Mouse (Mus musculus): ENCODE measurements at regions not wholly inside any gene's neighbourhood (a gene's known extent, or its start where the extent isn't known, plus 50 kb on each side); places are given as distances from the start of the nearest gene placed in this dataset.

DNA sequence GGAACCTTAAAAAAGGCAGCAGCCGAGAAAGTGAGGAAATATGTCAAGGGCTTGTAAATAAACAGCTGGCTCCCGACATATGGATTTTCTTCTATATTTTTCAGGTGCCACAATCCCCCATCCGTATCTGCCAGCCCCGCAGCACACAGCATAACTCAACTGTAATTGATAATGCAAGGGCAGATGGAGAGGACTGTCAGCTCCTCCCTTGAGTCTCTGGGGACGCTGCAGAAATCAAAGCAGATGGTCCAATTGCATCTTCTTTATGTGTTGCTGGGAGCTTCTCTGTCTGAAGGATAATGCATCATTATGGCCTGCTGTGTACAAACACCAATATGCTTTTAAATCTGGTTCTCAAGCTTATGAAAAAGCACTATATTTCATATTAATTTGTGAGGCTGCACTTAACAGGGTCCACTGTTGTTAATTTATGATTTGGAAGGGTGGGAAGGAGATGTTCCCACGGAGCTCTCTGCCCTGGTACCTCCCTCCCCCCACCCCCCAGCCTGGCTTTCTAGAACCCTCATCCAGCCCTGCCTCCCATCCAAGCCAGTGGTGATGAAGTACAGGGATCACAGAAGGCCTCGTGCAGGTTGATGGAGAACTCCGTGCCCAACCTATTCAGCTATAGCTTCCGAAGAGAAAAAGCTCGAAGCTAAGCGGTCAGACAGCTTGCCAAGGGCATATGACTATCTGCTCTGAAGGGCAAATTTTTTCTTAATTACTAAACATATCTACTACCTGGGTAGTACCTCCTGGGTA, 603.7 kb downstream of the Tox3 start:
- DNase-seq: no peak

DNA sequence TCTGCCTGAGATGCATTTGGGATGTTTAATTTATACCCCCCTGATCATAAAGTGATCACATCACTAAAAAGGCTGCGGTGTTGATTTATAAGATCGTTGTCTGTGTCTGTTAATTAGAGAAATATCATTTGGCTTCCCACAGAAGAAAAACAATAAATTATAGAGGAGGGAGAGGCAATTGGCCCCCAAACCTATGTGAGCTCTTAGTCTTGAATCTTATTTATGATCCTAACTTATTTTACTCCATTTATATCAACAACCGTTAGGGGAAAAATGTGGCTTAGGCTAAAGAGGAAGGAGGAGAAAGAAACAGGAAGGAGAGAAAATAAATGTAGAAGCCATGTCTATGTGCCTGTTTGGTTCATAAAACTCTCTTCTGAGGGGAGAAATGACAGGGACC, 609.5 kb downstream of the Tox3 start:
- no peak for DNase-seq

DNA sequence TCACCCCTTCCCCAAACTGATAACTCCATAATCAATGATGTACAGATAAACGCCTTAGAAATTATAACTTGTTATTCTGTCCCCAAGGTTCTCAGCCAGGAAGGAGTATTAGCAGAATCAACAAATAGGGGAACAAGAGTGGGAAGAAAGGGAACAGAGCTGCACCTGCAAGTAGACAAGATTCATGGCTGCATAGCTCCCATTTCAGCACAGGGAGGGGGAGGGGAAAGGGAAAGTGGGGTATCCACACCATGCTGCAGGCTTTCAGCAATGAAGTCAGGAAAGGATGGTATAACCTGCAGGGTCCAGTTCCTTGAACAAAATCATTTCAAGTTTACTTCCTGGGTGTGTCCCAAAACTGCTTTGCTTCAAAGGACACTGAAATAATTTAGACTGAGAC, 610.5 kb downstream of the Tox3 start:
- DNase-seq: no peak

DNA sequence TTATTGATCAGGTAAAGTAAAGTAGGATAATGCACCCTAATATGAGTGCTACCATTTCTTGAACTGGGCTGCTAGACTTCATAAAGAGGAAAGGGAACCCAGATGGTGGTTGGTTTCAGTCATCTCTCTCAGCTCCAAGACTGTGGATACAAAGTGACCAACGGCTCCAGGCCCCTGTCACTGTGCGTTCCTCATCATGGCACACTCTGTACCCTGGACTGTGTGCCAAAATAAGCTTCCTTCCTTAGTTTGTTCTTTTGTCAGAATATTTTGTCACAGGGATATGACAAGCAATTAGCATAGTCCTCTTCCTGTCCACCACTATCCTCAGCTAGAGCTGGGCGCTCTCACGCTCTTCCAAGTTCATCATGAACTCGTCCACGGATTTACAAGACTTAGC, 620.9 kb downstream of the Tox3 start:
- DNase-seq: no peak

DNA sequence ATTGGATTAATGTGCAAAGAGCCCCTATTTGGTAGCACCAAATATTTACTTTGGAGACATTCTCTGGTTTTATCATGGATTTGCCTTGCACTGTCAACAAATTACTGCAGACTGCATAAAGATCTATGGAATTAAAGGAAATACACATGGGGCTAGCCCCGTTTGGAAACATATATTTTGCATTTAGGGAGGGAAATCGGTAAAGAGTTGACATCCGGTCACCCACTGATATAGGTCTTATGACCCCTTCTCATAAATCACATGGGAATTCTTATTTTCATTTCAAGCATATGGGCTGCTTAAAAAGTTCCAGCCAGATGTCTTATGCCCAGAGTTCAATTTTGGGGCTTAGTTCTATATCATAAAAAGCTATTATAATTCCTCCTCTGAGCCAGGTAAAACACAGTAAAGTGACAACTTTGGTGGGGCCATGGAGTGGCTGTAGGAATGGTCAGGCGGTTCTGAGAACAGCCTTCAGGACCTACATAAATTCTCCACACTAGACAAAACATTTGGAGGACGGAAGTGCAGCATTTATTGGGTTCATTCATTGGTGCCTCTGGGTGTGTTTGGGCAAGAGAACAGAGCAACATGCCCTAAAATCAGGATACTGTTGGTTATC, 626.3 kb downstream of the Tox3 start:
- DNase-seq: no peak

DNA sequence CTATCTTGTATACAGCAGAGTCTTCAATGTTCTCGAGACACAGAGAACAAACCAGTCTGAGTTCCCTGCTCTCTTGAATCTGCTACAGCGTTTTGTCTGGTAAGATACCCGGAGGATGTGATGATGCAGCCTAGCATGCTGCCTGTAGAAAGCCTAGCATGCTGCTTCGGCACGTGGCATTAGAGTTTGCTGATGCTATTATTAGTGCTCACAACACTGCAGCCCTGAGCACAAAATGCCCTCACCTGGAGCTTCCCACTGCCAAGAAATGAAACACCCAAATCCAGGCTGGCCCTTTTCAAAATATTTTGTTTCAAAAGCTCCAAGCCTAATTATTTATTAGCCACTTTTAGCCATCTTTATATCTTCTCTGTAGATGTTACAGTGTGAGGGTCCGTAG, 634.3 kb downstream of the Tox3 start:
- DNase-seq: no peak

DNA sequence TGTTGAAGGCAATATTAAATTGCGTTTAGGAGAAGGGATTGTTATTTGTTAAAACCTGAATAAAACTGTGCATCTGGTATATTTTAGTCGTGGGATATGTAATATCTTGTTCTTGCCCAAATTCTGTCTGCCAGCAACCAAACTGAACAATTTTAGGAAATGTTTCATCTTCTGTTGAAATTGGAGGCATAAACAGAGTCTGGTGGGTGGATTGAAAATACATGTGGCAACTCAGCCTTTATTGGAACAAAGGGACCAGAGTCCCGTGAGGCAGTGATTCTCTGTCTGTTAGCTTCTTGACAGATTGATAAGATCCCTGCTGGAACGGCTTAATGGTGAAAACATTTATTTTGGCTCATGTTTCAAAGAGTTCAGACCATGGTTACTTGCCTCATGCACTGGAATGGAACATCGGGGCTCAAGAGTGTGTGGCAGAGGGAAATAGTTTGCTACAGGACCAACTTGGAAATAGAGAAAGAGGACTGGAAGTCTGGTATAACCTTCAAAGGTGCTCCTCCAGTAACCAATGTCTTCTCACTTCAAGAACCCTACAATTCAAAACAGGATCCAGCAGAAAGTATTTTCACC, 640.7 kb downstream of the Tox3 start:
- no peak for DNase-seq

DNA sequence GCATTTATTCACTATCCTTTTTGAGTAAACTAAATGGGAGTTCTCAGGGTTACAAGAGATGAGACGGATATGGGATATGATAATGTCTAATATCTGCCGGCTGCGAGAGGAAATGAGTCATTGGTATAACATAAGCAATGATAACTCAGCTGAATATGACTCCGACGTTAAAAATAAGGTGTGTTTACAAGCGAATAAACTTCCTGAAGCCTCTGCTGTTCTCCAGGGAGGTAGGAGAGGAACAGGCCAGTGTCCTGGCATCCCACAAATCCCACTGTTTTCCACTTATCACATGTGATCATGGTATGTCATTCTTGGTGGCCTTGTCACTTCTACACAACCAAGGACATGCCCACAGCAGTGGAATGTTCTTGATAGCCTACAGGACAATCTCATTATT, 641.7 kb upstream of the Sall1 start:
- DNase-seq: no peak

DNA sequence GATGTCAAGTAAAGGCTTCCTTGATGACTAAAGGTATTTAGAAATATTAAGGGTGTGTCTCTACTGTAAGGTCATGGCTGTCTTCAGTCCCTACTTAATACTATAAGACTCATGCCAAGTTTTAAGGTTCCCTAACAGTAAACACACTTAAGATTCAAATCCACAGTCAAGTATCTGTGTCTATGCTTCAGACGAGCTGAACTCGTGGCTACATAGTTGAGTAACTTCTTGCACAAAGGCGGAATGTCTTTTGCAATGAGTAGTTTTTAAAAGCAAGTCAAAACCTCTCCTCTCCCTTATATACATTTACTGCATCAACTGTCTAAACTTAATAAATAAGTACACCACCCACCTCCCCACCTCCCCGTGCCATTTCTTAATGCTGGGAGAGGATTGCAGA, 637.0 kb upstream of the Sall1 start:
- DNase-seq: no peak

DNA sequence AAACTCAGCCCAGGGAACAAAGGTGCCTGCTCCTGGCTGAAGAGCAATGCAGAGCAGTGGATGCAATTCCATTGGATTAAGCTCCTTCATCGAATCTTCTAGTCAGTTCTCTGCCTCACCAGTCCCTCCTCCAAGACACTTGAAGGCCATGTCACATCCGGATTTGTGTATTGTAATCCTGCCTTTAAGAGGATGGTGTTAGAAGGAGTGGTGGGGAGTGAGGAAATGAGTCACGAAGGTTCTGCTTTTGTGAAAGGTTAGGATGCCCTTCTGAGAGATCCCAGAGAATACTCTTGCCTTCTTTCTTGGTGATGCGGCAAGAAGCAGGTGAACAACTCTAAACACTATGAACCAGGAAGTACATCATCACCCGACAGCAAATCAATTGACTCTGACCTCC, 636.4 kb upstream of the Sall1 start:
- DNase-seq: no peak

DNA sequence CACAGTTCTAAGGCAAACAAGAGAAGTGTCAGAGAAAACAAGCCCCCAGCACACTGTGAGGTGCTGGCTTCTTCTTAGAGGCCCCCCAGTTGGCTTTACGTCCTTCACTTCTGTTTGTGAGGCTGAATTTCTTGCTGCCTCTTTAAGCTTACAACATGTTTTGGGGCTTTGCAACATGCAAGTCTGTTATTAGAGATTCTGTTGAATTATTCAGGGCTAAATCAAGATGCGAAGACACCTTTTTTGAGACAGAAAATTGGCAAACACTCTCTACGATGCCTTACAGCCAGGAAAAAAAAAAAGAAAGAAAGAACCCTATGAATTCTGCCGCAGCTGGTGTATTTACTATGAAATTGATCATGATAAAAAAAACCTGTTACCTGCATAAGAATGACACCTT, 635.6 kb upstream of the Sall1 start:
- DNase-seq: no peak

DNA sequence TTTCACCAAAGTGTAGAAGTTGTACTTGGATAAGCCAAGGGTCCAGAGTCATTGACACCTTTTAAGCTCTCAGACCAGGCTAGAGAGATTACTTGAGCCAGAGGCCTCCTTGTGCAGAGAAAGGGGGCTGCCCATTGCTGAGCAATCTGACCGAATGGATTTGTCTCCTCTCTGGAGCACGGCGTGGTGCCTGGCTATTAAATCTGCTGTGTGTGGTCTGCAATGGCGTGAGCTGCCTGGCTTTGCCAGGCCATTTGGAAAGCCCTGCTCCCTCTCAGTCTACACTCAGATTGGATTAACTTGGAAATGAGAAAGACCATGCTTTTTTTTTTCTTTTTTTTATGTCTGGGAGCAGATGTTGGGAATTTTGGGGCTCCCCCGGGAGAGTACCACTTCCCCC, 633.3 kb upstream of the Sall1 start:
- DNase-seq: no peak

DNA sequence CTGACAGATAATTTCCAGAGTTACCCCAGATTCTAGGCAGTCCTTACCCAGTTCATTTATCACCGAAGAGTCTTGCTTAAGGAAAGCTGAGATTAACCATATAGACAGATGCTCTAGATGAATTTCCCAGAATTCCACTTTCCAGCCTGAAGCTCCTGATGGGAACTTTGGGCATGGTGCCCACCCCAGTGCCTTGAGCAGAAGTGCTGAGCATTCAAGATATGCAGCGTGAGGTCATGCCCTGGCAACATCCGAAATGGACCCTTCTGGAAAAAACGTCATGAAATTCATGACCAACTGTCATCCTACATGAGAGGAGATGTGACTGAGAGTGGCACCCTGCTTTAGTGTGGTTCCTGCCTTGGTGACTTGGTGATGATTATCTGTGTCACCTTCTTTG, 629.9 kb upstream of the Sall1 start:
- DNase-seq: no peak

DNA sequence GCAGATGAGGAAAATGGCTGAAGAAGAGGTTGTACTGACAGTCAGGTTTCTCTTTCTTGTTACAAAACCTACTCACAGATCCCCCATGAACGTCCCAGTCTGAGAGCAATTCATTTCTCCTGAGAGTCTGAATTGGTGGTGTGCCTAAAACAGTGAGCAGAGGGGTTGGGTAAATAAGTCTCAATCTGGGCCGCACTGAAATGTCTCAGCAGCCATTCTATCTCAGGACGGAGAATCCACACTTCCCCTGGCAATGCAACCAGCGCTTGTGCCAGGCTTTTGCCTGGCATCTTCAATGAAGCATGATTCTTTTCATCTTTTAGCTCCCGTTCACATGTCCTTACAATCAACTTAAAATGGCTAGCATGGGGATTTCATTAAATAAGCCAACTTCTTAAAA, 628.7 kb upstream of the Sall1 start:
- DNase-seq: no peak

DNA sequence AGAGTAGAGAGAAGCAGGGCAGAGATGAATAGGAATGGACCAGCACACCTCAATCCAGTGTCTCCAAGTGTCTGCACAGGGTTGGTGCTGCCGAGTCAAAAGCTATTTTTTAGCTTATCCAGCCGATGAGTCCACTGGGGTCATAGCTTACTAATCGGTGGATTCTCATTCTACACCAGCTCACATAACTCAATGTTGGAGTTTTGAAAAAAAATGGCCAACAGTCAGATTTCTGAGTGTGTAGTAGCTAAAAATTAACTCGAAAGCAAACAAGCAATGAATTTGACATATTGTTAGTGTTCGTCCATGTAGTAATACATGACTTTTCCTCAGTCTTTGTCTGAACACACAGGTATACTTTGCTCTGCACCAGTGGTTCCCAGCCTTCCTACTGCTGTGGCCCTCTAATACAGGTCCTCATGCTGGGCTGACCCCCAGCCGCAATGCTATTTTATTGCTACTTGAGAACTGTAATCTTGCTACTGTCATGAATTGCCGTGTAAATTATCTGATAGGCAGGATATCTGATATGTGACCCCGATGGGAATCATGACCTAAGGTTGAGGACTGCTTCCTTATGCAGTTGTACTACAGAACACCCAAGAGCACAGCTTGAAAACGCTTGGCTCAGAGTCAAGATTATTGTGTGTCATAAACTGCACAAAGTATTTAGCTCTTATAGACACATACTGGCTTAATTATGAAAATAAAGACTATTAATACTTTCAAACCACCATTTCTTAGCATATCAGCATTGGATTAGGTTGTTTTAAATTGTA, 621.1 kb upstream of the Sall1 start:
- DNase-seq: no peak

DNA sequence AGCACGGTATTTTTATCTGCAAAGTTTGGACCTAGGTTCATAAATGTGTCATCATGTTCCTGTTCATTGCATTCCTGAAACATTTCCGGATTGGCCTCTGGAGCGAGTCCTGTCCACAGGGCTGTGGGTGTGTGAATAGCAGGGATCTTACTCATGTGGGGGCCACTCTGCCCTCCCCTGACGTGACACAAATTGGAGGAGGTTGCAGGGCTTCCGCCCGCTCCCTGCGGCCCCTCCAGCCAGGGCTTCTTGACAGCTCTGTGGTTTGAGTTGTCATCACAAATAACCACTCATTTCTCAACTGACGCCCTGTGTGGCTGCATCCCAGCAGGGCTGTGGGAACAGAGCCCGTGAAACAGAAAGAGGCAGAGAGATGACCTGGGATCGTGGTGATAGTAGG, 619.9 kb upstream of the Sall1 start:
- DNase-seq: no peak

DNA sequence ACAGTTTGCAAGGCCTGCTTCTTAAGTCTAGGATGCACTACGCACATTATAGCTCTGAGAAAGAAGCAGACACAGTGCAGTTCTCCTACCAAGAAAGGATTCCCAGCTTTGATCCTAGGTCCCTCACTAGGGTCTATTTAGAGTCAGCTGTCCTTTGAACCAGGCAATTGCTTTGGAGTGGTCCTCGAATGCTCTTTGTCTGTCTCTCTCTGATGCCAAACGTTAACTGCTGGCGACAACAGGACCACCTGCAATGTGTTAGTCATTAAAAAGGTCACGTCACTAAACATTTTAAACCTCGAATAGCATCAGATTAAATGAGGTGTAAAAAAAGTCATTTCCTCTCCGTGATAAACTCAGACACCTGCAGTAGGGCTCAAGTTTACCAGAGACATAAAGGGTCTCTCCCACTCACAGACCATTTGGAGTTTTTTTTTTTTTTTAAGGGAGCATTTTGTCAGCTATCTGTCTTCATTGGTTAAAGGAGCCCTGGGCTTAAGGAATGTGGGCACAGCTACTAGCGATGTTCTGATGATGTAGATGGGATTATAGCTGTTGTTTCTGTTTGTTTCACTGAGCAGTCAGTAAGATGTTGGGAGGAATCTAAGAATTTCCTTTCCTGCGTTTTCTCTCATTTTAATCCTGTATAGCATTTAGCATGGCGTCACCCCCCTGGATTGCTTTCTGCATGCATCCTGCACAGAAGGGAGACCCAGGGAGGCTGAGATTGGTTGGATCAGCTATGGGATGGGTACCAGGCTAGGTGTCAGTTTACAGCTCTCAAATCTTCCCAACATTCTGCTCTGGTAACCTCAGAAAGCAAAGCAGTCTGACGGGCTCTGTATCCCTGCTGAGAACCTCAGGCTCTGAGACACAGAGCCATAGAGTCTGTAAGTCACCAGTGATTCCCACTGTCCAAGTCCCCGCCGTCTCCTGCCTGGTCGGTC, 615.3 kb upstream of the Sall1 start:
- DNase-seq: no peak

DNA sequence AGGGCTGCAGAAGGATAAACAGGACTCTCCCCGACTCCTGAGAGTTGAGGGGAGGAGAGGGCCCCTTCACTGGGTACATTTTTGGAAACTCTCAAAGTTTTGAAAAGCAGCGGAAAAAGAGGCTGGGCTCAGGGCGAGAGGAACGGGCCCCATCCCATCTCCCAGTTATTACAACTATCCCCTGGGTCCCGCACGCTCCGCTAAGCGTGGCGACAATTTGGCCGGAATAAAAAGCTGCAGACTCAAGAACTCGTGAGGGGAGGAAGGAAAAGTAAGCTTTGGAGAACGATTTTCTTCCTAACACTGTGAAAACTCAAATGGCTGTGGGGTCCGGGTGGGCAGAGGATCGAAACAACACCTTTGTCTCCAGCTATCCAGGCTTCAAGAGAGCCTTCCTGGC, 611.4 kb upstream of the Sall1 start:
- DNase-seq: no peak

DNA sequence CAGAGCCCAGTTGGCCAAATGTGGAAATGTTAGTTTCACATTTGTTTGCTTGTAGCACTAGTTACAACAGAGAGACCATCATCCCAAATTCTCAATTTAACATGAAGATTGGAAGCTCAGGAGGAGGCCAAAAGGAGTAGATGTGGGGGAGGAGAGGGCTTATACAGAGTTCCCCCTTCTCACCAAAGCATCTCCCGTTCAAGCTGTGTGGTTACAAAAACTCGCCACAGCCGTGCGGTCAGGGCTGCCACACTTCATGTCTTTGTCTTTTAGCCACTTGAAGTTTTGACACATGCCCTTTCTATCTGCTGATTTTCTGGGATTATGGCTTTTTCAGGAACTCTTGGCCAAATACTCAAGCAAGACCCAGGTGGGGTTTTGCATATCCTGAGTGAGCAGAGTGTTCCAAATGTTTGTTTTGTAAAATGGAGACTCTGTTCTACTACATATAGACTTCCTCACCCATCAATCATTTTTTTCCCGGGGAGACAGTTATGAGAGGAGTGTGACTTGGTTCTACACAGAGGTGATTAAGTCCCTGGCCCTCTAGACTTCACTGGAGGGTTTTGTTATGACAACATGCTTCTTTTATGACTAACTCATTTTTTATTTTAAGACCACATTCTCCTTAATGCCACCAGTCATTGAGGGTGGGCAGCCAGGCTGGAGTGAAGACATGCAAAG, 605.4 kb upstream of the Sall1 start:
- no peak for DNase-seq

DNA sequence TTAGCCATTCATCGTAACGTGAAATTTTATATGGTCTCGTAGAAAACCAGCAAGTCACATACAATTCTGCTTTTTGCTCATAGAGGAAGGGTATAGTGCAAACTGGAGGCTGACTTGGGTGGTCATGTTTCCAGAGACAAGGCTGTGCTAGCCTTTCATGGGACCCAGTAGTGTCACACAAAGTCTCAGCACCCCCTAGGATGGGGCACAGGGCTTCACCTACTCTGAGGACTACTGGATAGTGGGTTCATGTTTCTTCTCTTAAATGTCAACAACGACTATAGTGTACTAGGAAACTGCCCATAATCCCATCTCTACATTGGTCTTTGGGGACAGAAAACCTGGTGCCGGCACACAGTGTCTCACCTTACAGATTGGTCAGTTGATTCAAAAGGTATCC, 603.0 kb upstream of the Sall1 start:
- no peak for DNase-seq

DNA sequence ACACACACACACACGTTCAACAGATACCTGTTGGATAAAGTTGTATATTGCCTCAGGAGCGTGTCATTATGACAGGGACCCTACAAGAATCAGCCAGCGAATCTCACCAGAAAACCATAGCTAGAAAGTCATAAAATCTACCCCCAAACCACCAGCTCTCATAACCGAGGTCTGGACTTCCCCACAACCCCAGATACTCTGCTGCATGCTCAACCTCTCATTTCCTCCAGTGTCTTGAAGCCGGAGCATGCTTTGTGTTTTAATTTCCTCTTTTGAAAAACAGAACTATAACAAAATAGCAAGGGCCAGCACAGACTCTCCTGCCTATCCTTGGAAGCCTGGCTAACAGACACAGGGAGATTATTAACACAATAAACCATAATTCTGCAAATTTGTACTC, 597.4 kb upstream of the Sall1 start:
- DNase-seq: no peak

DNA sequence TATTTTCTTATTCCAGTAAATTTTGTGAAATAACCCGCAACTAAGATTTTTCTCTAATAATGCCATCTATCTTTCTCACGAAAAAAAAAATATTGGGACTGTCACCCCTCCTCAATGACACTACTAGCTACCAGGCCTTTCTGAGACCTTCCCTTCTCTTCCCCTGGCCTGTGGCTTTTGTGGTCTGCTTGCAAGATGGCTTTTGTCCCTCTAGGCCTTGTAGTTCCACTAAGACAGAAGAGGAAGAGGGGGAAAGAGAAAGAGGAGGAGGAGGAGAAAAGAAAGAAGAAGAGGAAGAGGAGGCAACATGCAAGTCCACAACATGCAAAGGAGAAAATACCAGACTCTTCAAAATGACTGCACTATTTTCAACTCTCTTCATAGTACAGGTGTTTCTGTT, 590.9 kb upstream of the Sall1 start:
- no peak for DNase-seq

All from right cerebral cortex, postnatal 25 days (tissue).